Mouse (Mus musculus): ENCODE data around the gene Rpp25.

- TF ChIP-seq CTCF (IDR thresholded peaks at IDR 0.05; ENCODE audit: borderline replicate concordance, insufficient read depth, low read length) (no peak), POLR2A (IDR thresholded peaks at IDR 0.05; ENCODE audit: low read depth, low read length) (peak; percentile 82)
These were observed 33.4 kb downstream of the Rpp25 start, which contains the start of gene Fam219b for GRCm38 (mm10) chr9:57537044-57537727.
